Mouse (Mus musculus) G1E (cell line): ENCODE results near the gene Tmem44.

Experiments
- CTCF ChIP-seq: IDR thresholded peaks from 2 replicates; pipeline ENCODE4 v1.5.1; 2012; ENCODE audit warnings: low read depth, low read length, inconsistent platforms, mixed read lengths
- GATA1 ChIP-seq: IDR thresholded peaks from 2 replicates; pipeline ENCODE4 v1.6.1; 2012; ENCODE audit warnings: borderline replicate concordance, low read length, inconsistent platforms, mixed read lengths
- POLR2AphosphoS5 ChIP-seq: IDR thresholded peaks from 2 replicates; pipeline ENCODE4 v1.6.1; 2012; ENCODE audit warnings: low read depth, low read length, inconsistent platforms; ENCODE audit not compliant: insufficient replicate concordance
- TAL1 ChIP-seq: conservative IDR thresholded peaks from 2 replicates; pipeline ENCODE4 v1.6.1; 2012; ENCODE audit warnings: low read depth, low read length, inconsistent platforms, mixed read lengths

DNA sequence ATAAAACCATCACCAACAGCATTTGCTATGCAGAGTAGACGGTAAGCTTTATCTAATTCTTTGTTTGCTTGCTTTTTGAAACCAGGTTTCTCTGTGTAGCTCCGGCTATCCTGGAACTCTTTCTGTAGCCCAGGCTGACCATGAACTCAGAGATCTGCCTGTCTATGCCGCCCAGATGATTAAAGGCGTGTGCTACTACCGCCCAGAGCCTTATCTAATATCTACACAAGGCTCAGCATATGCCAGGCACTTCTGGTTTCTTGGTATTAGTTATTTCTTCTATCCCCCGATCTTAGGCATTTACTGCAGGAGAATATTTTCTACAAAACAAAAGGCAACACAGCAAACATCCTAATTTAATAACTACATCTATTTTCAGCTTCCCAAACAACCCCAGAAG, 15.0 kb upstream of the Tmem44 start:
- TF ChIP-seq TAL1 (peak; percentile 23; the same call in 1 of the 2 replicates), GATA1 (no peak), CTCF (no peak), POLR2AphosphoS5 (no peak)
